Mouse (Mus musculus): Measurements from ENCODE around the gene Agpat3. TPM values are rescaled to one million over a fixed set of nuclear protein-coding genes. Genes with fewer than 3 reads are reported as not detected.

Agpat3 gene
- total and polyA plus RNA-seq, 3 experiments, result 0.07 TPM; not detected in 2

- no peak for DNase-seq (ENCODE audit: low read depth, low spot score)
- TF ChIP-seq NELFE (IDR thresholded peaks at IDR 0.05; ENCODE audit: low read depth, low read length) (no peak), RAD21 (IDR thresholded peaks at IDR 0.05; ENCODE audit: low read depth, low read length) (no peak), ZNF384 (IDR thresholded peaks at IDR 0.05; ENCODE audit: low read depth, low read length) (no peak), TBP (IDR thresholded peaks at IDR 0.05; ENCODE audit: low read depth, low read length) (no peak), TAL1 (IDR thresholded peaks at IDR 0.05; ENCODE audit: low read length) (no peak), SMC3 (IDR thresholded peaks at IDR 0.05; ENCODE audit: low read depth, low read length) (no peak), MAZ (IDR thresholded peaks at IDR 0.05; ENCODE audit: low read depth, low read length) (no peak), POLR2AphosphoS2 (IDR thresholded peaks at IDR 0.05; ENCODE audit: low read length) (no peak), BHLHE40 (IDR thresholded peaks at IDR 0.05; ENCODE audit: borderline replicate concordance, low read depth, low read length) (no peak), UBTF (IDR thresholded peaks at IDR 0.05; ENCODE audit: borderline replicate concordance, insufficient read depth, low read depth, low read length) (no peak), MXI1 (IDR thresholded peaks at IDR 0.05; ENCODE audit: low read depth, low read length) (no peak), ZMIZ1 (IDR thresholded peaks at IDR 0.05; ENCODE audit: low read depth, low read length) (no peak), CHD1 (IDR thresholded peaks at IDR 0.05; ENCODE audit: low read depth, low read length) (no peak), HCFC1 (IDR thresholded peaks at IDR 0.05; ENCODE audit: low read depth, low read length) (no peak), CHD2 (IDR thresholded peaks at IDR 0.05; ENCODE audit: low read length) (no peak), USF1 (IDR thresholded peaks at IDR 0.05; ENCODE audit: low read depth, low read length) (no peak), E2F4 (IDR thresholded peaks at IDR 0.05; ENCODE audit: borderline replicate concordance, low read depth, low read length) (no peak)
These were observed 359 bp upstream of the Agpat3 start for GRCm38 (mm10) chr10:78352666-78353030.

GRCm38 (mm10) chr10:78351564-78351886 is 764 bp downstream of the Agpat3 start:
- peaks cover 0 to 6% of the 10 kb centered on the region in 2 experiments; a peak in 3 of 4 replicates for H3K27me3 ChIP-seq (ENCODE audit: control insufficient read depth in 1 of 2, insufficient read depth in 2 of 2, low read length in 2 of 2)
- H3K9me3 ChIP-seq (replicated peaks; ENCODE audit: insufficient read depth, low read length), result no peaks in the 10 kb centered on the region
- H3K27ac ChIP-seq (ENCODE audit: control insufficient read depth, low read depth, low read length), result no peak overlapping the region
- H3K4me3 ChIP-seq (ENCODE audit: control insufficient read depth in 1 of 2, insufficient read depth in 1 of 2, low read depth in 2 of 2, low read length in 2 of 2), result no peak overlapping the region
- no peaks in the 10 kb centered on the region for H3K36me3 ChIP-seq (ENCODE audit: control insufficient read depth in 1 of 2, insufficient read depth in 2 of 2, low read length in 2 of 2)
- DNase-seq (ENCODE audit: low read depth, low spot score), result no peak
- H3K4me1 ChIP-seq (ENCODE audit: control insufficient read depth in 1 of 2, insufficient read depth in 2 of 2, low read length in 2 of 2), result no peaks in the 10 kb centered on the region
- H3K79me2 ChIP-seq (ENCODE audit: control insufficient read depth, insufficient read depth, low read length, poor library complexity), result no peaks in the 10 kb centered on the region
- no peak overlapping the region for H3K9ac ChIP-seq (ENCODE audit: control insufficient read depth, low read depth, low read length, poor library complexity, severe bottlenecking)
- no peak for TF ChIP-seq MAX (IDR thresholded peaks at IDR 0.05; ENCODE audit: low read length)
- no peak for TF ChIP-seq MXI1 (IDR thresholded peaks at IDR 0.05; ENCODE audit: low read depth, low read length)
- no peak for TF ChIP-seq CHD2 (IDR thresholded peaks at IDR 0.05; ENCODE audit: low read length)
- no peak for TF ChIP-seq TAL1 (IDR thresholded peaks at IDR 0.05; ENCODE audit: low read length)
- no peak for TF ChIP-seq RCOR1 (IDR thresholded peaks at IDR 0.05; ENCODE audit: low read depth, low read length)
- no peak for TF ChIP-seq E2F4 (IDR thresholded peaks at IDR 0.05; ENCODE audit: borderline replicate concordance, low read depth, low read length)
- no peak for TF ChIP-seq NRF1 (IDR thresholded peaks at IDR 0.05; ENCODE audit: insufficient read depth, low read depth, low read length, poor library complexity, severe bottlenecking)
- no peak for TF ChIP-seq MYC (IDR thresholded peaks at IDR 0.05; ENCODE audit: low read depth, low read length)
- no peak for TF ChIP-seq MAFK (IDR thresholded peaks at IDR 0.05; ENCODE audit: borderline replicate concordance, low read depth, low read length)
- no peak for TF ChIP-seq RAD21 (IDR thresholded peaks at IDR 0.05; ENCODE audit: low read depth, low read length)
- TF ChIP-seq HCFC1 (IDR thresholded peaks at IDR 0.05; ENCODE audit: low read depth, low read length), result no peak
- TF ChIP-seq BHLHE40 (IDR thresholded peaks at IDR 0.05; ENCODE audit: borderline replicate concordance, low read depth, low read length), result no peak
- no peak for TF ChIP-seq ETS1 (IDR thresholded peaks at IDR 0.05; ENCODE audit: low read depth, low read length)
- no peak for TF ChIP-seq NELFE (IDR thresholded peaks at IDR 0.05; ENCODE audit: low read depth, low read length)
- no peak for TF ChIP-seq ZNF384 (IDR thresholded peaks at IDR 0.05; ENCODE audit: low read depth, low read length)
- TF ChIP-seq TCF12 (IDR thresholded peaks at IDR 0.05; ENCODE audit: low read depth, low read length), result no peak
- no peak for TF ChIP-seq POLR2A (IDR thresholded peaks at IDR 0.05; ENCODE audit: control insufficient read depth in 1 of 2, insufficient read depth in 1 of 2, low read depth in 1 of 2, low read length in 2 of 2, poor library complexity in 1 of 2)
- no peak for TF ChIP-seq JUND (IDR thresholded peaks at IDR 0.05; ENCODE audit: low read depth, low read length)
- TF ChIP-seq MAZ (IDR thresholded peaks at IDR 0.05; ENCODE audit: low read depth, low read length), result no peak

More at GRCm38 (mm10) chr10:78352666-78353030, 359 bp upstream of the Agpat3 start:
- Histone ChIP-seq H3K9me3 (replicated peaks; ENCODE audit: insufficient read depth, low read length) (no peaks in the 10 kb centered on the region), H3K9ac (ENCODE audit: control insufficient read depth, low read depth, low read length, poor library complexity, severe bottlenecking) (no peak overlapping the region), H3K79me2 (ENCODE audit: control insufficient read depth, insufficient read depth, low read length, poor library complexity) (no peaks in the 10 kb centered on the region), H3K4me1 (ENCODE audit: control insufficient read depth in 1 of 2, insufficient read depth in 2 of 2, low read length in 2 of 2) (no peaks in the 10 kb centered on the region; a peak in 1 of 4 replicates), H3K27me3 (ENCODE audit: control insufficient read depth in 1 of 2, insufficient read depth in 2 of 2, low read length in 2 of 2) (peaks cover 0 to 5% of the 10 kb centered on the region in 2 experiments; a peak in 2 of 4 replicates), H3K4me3 (ENCODE audit: control insufficient read depth in 1 of 2, insufficient read depth in 1 of 2, low read depth in 2 of 2, low read length in 2 of 2) (no peak overlapping the region), H3K36me3 (ENCODE audit: control insufficient read depth in 1 of 2, insufficient read depth in 2 of 2, low read length in 2 of 2) (no peaks in the 10 kb centered on the region), H3K27ac (ENCODE audit: control insufficient read depth, low read depth, low read length) (no peak overlapping the region)

Data from MEL (cell line).